Mouse (Mus musculus) testis, postnatal 10 days (tissue): ENCODE results near the gene Cry2.
"Not testable (repeated sequence)": the region's sequence is repeated elsewhere in the genome, so short reads cannot be mapped to it uniquely, and the experiment has no call there.

Experiments used
- DNase-seq: peaks from one replicate; pipeline ENCODE4 v3.0.0; 2021; ENCODE audit warnings: low spot score

Gene Cry2

DNA sequence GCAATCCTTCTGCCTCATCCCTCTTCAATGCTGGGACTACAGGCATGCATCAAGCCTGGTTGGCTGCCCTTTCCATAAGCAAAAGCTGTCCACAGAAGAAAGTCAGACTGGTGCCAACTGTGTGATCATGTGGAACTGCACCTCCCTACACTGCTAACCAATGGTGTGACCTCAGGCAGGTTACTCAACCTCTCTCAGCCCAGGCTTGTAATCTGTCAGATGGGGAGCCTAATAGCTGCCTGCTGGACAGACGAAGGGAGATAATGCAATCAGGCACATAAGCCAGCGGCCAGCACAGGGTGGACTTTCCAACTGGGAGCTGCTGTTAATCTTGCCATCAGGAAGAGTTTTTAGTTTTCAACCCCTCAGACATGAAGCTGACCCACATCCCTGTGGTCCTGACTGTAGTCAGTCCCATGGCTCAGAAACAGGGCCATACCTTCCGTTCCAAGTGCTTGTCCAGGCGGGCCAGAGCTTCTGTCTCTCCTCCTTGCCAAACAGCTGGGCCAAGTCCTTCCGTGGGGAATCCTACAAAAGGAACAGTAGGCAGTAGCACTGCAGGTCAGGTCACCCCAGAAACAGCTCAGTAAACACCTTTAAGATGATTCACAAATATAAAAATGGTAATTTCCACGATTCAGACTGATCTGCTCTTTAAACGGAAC, 12.0 kb downstream of the Cry2 start:
- no peak for DNase-seq

DNA sequence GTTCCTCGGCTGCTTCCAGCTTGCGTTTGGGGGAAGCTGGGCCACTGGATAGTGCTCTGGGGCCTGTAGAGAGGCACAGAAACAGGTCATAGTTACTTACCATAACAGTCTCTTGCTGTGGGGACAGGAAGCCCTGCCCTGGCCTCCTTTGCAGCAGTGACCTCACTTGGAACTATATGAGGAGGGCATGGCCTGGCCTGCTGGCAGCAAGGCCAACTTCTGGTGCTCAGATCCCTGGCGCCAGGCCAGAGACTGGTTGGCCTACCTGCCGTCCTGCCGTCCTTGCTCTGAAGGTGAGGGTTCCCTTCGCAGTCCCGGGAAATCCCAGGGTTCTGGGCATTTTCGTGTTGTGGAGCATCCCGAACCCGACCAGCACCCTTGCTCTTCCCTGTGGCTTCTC, 22.1 kb downstream of the Cry2 start:
- DNase-seq = no peak

DNA sequence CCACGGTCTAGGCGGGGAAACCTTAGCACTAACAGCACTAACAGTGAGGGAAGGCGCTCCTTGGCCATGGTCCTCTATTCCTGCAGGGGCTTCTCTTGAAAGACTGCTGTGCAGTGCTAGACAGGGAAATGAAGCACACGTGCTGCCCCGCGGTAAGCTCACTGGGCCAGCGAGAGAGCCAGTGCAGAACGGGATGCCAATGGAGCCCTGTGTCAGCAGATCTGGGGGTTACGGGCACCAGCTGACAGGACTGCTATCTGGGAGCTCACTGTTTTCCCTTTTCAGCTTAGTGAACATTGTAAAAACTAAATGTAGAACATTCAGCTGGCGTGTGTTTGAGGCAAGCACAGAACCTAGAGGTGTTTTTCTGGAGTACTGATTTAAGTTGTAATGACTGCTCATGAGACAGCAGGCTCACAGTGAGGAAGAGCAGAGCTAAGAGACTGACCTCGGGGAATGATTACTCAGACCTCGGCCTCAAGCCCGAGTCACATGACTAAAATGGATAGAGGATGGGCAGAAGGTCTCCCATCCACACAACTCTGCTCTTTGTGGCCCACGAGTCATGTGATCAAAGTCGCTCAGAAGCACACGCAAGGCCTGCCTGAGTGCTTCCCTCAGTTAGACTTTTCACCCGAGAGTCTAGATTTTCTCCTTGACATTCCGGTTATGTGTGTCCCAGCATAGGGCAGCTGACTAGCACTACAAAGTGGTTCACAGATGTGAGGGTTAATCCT, 25.4 kb downstream of the Cry2 start:
- DNase-seq = no peak

DNA sequence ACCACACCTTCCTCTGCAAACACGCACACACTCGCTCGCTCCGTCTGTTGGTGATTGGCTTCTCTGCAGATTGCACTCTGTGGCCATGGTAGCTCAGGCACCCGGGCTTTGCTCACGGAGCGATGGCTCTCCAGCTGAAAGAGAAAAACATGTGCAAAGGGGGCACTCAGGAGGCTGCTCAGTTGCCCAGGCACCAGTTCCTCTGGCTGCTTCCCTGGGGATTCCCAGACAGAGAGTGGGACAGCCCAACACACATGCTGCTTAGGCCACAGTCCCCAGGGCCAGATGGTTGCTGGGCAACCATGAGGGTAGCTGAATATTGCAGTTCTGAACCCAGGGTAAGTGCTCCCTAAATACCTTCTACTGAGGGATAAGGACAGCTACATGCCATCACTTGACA, 28.2 kb downstream of the Cry2 start:
- no peak for DNase-seq

DNA sequence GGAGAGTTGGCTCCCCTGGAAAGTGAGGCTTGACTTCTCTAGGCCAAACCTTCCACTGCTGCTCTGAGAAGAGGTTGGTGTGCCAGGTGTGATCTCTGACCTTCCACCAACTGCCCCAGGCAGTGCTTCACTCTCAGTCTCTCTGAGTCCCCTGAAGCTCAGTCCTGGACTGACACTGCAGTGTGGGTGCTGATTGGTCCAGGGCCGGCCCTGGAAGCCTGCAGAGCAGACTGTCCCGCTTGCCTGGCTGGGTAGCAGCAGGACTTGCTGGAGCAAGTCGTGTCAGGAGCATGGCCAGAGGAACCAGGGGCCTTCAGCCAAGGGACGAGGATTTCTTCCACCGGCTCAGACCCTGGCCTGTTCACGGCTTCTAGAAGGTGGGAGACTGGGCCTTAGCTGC, 29.1 kb downstream of the Cry2 start:
- no peak for DNase-seq

DNA sequence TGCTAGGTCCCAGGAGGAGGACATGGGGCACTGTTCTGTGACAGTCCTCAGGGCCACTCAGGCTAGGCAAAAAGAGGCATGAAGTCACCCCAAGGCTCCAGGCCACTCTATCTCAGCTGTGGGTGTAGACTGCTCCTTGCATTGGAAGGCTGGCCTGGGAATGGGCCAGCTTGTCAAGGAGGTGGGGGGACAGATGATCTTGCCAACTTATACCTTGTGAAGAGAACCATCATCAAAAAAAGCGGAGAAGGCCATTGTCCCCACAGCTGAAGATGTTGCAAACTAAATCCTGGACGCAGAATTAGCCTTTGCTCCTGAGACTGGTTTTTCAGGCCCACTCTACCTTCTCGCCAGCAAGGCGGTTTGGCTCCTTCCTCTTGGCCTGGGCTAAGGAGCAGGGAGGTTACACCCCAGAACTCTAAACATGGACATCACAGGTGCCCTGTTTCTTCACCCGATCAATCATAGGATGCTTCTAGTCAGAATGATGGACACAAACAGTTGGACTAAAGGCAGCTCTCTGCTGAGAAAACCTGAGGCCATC, 30.0 kb downstream of the Cry2 start:
- no peak for DNase-seq

DNA sequence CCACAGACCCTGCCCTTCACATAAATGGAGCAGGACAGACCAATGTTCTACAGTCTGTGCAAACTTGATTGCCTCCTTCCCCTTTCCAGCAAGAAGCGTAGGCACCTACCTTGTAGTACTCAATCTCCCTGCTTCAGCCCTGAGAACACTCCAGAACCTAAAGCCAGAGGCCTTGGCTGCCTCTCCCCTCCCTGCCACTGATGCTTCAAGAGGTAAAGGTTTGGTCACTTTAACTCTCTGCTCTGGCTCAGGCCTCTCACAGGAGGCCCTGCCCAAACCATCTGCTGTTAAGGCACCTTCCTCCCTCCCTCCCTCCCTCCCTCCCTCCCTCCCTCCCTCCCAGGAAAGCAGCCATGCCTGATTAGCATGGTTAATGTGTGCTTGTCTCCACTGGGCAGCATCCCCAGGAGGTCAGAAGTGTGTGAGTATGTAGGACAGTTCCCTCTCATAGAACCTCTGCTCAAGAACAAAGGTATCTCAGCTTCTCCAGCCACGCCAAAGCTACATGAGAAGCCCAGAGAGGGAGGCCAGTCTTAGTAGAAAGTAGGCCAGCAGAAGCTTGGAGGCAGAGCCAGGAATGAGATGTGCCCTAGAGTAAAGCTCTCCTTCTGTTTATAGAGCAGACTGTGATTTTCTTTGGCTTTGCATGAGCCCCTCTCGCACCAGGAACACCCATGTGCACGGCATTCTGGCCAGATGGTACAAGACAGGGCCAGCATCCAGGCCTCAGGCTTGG, 31.1 kb downstream of the Cry2 start:
- DNase-seq = no peak

DNA sequence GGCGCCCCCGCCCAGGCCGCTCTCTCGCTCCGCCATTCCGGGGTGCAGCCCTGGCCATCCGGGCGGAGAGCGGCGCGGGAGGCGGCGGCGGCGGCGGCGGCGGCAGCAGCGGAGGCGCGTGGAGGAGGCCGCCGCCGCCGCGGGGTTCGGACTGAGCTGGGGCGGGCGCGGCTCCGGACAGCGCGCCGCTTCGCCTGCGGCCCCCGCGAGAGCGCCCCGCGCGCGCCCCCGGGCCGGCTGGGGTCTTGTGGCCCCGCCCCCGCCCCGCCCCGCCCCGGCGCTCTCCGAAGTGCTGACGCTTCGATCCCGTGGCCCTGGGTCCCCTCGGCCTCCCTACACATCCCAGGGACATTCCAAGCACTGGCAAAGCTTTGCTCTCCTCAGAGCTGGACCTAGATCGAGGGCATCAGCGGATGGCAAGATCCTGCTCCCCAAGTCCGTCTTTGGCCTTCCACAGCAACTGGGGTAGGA, 32.7 kb downstream of the Cry2 start, which contains the start of gene Mapk8ip1:
TSS of gene Mapk8ip1 (minus strand) at position 173 of the 471 bp plus-strand sequence.
- DNase-seq = no peak

DNA sequence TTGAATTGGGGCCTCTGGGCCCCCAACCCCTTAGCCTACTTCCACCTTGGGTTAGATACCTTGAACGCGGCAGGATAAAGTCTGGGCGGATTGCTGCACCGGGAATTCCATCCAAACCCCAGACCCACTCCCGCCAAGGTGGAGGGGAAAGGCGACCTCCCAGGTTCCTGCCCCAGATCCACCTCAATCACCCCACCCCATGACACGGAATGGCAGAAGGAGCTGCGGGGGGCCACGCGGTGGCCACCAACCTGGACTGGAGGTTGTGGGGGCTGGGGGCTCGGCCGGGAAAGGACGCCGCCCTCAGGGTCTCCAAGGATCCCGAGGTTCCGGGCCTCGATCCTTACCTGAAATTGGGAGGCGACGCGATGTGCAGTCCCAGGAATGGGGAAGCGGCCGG, 33.2 kb downstream of the Cry2 start:
- no peak for DNase-seq

DNA sequence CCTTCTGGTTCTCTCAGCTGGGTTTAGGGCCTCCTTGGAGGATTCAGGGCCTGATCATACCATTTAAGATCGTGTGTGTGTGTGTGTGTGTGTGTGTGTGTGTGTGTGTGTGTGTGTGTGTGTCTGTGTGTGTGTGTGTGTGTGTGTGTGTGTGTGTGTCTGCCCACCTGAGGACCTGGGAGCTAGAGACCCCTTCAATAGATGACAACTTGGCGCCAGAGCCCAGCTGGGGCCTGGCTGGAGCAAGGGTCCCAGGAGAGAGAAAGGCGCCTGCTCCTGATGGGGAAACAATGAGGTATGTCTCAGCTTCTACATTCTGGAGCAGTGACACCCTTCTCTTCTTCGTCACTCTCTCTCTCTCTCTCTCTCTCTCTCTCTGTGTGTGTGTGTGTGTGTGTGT, 34.0 kb downstream of the Cry2 start:
- not testable (repeated sequence) for DNase-seq

DNA sequence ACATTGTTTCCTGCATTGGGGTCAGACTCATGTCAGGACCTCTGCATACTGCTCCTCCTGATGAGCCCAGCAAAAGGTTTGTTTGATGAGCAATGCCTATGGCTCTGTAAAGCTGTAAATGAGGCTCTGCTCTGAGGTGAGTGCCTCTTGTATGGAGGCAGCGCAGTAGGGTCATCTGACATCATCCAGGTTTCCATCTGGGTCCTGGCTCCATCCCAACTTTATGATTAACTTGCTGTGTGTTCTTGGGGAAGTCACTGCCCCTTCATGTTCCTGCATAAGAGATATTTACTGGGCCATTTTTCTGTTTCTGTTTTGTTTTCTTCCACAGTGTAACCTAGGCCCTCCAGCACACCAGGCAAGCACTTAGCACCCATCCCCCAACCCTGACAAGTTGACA, 36.4 kb downstream of the Cry2 start:
- DNase-seq = no peak

DNA sequence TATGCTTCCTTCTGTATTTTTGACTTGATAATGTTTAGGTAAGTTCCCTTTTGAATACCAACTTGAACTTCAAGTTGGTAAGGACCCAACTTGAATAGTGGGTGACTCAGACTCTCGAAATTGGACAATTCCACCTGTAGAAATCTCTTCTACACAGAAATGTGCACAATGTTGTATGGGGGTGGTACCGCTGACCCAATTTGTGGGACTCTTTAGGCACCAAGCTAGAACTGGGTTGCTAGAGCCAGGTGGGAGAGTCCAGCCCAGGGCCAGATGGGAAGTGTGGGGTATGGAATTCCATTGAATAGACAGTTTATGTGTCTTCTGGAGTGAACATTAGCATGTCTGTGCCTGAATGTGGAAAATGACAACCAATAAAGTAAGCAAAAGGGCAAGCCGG, 38.3 kb downstream of the Cry2 start:
- no peak for DNase-seq

DNA sequence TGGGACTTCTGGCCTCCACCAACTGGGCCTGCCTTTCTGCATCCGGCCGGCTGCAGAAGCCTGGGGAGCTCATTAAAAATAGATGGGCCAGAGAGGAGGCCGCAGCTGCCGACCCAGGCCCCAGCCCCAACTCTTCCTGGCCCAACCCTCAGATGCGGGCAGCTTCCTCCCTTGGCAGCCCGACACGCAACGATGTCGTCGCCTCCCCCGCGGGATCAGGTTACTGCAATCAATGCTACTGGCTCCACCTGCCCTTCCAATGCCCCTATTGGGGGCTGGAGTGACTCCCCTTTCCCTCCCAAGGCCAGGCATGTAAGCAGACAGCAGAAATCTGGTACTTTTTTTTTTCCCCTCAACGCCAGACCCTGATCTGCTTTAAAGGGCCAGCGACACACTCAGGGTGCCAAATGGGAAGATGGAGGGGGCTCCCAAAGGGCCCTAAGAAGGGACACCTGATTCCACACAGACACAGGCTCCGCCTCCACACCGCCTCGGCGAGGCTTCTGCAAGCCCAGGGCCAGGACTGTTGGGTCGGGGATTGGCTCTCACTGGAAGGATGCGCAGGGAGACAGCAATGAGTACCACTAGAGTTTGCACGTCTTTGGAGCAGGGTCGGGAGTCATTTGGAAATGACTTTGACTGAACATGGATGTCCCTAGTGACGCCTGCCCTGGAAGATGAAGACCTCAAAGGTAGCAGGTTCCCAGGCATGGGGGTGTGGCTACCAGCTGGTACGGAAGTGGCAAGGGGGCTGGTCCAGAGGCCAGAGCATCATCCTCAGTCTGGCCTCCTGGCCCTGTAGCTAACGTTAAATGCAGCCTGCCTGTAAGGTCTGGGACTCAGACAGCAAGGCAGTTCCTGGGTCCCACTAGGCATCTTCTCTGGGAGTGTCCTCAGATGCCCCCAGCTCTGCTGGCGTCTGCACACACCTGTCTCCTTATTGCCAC, 41.3 kb downstream of the Cry2 start:
- DNase-seq = no peak

DNA sequence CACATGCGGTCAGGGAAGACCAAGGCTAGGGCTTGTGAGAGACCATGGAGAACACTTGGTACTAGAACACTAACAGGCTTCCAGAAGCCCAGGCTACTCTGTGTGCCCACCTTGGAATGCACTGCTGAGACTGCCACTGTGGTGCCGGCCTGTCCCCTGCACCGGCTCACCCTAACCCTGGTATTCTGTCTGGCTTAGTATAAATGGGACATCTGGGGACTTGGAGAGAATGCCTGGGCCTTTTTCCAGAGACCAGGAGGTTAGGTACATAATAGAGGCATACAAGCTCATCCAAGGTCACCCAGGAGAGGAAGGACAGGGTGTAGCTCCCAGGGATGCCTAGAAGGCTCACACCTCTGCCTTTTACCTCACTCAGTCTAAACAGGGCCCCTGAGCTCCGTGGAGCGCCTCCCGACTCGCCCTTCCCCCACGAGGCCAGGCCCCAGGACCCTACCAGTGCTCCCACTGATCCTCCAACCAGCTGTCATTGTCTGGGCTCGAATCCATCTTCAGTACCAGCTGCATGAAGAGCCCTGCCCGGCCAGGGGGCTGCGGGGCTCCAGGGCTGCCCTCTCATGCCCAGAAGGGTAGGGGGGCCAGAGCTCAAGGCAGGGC, 42.0 kb downstream of the Cry2 start:
- DNase-seq = no peak

DNA sequence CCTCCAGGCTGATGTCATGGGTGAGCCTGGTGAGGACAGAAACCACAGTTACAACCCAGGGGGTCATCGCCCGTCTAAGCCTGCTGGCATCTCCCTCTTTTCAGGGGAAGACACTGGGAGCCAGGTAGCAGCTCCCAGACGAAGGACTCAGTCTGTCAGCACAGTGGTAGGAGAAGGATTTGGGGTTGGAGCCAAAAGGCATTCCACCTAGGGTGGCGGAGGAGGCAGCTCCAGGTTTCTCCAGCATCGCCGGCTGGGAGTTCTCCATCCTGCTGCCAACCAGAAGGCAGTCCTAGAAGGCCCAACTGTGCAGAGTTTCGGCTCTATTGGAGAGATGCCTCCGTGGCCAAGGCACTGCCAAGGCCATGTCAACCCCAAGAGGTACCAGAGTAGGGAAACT, 42.7 kb downstream of the Cry2 start:
- DNase-seq = no peak

DNA sequence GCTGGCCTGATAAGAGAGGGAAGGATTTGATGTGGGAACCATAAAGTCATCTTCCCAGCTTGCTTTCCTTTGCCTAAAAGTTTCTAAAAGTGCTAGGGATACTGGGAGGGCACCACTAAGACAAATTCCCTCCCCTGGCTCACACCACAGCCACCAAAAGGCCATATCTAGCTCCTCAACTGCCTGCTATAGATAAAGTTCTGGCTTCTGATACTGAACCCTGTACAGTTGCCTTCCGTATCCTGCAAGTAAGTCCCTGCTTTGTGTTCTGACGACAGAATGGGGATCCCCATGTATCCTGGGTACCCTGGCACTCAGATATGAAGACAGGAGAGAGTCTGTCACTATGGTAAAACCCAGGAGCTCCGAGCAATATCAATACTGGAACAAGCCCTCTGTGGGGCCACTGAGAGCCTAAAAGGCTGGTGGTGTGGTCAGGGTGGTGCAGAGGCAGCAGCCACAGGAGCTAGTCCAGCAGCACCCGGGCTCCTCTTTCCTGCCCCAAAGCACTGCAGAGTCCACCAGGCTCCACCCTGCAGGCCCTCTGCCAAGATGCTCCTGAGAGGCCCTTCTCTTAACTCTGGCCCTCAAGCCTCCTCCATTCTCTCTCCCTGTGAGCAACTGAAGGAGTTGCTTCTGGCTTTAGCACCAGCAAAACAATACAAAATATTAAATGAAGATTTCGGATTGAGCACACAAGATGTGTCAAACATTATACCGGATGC, 43.5 kb downstream of the Cry2 start:
- no peak for DNase-seq

DNA sequence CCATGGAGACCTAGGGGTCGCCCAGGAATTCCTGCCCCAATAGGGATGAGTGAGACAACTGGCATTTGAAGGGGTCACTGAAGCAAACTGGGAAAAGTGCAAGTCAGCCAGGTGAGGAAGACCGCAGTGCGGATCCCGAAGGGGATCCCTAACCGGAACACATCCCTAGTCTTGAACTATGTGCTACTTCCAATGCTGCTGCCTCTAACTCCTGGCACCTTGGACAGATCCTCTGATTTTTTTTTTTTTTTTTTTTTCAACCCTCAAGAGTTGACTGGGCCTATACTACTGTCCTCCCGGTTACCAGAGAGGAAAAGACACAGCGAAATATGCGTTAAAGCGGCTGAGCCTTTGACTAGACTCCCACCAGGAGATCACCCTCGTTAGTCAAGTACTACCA, 44.2 kb downstream of the Cry2 start:
- no peak for DNase-seq

DNA sequence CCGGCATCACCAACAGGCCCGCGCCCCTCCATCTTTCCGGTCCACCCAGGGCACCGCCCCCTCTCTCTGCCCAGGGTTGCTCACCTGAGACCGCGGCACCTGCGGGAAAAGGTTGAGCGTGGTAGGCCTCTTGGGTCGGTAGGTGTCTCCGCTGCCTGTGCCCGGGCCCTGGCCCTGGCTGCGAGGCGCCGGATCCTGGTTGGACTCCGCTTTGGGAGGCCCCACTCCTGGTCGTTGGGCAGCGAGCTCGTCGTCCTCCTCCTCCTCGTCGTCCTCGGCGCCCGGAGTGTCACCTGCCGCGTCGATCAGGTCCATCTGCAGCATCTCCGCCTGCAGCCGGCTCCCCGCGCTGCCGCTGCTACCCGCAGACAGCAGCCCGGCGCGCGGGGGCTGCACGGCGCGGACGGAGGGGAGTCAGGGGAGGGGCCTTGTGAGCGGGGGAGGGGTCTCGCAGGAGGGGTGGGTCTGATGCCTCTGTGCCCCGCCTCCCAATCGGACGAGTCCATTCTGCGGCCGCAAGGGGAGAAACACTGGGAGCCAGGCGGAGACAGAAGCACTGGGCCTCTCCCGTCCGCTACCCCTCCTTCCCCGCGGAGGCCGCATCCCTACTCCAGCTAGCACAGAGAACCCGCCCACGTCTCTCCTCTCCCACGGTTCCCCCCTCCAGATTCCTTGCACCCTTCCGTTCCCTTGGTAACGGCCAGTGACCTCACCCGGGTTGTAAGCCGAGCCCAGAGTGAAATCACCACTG, 44.8 kb downstream of the Cry2 start:
- peak; percentile 91 for DNase-seq

DNA sequence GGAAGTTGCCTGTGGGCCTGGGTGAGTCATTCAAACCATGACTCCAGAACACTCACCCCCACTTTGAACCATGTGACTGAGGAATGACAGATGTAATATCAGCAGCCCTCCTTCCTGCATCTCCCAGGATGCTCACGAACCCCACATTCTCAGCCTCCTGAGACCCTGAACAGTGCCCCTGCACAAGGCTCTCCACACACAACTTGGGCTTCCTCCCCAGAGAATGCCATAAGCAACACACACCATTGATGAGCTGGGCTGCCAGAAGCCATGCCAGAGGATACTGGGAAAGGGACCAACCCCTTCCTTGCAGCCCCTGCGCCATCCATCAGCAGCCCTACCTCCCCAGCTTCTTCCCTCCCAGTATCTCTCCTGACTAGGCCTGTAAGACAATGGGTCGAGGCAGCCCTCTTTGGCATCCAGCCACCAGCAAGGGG, 45.7 kb downstream of the Cry2 start:
- DNase-seq = no peak

DNA sequence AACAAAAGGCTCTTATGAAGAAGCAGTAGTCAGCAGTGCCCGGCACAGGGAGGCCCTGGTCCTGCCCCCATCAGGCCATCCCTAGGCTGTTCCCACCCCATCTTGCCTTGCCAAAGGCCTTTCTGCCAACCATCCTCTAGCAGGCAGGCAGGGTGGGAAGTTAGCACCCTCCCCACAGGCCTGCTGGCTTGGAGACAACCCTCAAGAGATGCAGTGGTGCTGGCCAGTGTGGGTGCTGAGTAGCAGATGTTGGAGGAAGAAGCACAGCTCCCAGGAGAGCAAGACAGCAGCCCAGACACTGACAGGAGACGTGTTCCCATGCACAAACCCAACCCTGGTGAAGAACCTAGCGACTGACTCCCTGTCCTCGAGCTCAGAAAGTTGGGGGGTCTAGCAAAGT, 46.2 kb downstream of the Cry2 start:
- no peak for DNase-seq
